Mouse (Mus musculus) kidney, adult 2 months (tissue): ENCODE data around the gene Lamc1.

Experiments used
- CTCF ChIP-seq: fragments of 200-500 bp; conservative IDR thresholded peaks from 2 replicates; pipeline ENCODE4 v1.5.1; 2011; ENCODE audit warnings: low read depth, mild to moderate bottlenecking, control low read depth, low read length, moderate library complexity, mixed read lengths; ENCODE audit not compliant: insufficient read depth, insufficient read length
- POLR2A ChIP-seq: fragments of 200-500 bp; IDR thresholded peaks from one replicate; pipeline ENCODE4 v1.6.1; 2011; ENCODE audit warnings: low read depth, low read length, control low read depth

DNA sequence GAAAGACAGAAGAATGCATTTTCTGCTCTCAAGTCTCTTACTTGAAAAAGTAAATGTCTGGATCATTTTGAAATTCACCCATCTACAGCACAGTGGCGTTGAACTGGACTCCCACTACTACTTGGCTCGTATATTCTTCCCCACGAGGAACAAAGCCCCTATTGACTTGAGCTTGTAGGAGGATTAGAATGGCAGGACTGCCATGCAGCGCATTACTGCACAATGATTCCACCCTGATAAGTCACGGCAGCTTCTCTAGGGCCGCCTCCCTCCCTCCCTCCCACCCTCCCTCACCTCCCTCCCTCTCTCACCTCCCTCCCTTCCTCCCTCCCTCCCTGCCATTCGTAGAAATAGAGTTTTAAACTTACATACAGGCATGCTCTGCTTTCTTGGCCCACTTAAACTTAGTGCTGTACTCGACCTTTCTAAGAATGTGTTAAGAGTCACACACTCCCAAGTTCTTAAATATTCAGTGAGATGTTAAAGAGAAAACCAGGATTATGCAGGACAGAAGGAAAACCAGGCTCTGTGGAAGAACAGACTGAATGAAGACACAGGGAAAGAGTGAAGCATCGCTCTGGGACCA lies 54.5 kb downstream of the Lamc1 start:
- TF ChIP-seq CTCF (no peak), POLR2A (no peak)
